Mouse (Mus musculus): ENCODE measurements at regions not wholly inside any gene's neighbourhood (a gene's known extent, or its start where the extent isn't known, plus 50 kb on each side); places are given as distances from the start of the nearest gene placed in this dataset.

GRCm38 (mm10) chr11:31540816-31541215 lies 130.9 kb downstream of the Bod1 start:
- no peak for DNase-seq (ENCODE audit: low spot score in 2 of 2)

DNA sequence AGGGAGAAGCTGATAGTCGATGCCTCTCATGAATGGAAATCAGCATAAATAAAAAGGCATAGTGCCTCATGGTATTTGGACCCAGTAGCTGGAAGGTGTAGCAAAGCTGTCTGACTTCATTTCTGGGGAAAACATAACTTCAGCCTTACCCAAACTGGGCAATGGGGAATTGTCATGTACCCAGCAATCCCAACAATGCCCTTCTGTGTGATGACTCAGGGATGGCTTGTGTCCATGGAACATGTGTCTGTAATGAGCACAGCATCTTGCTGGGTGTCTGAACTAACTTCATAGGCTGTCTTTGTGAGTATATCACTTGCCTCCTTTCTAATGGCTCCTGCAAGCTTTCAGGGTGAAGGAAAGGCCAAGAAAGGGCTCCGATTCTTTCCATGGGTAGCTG lies 140.3 kb downstream of the Bod1 start:
- no peak for DNase-seq (ENCODE audit: low spot score in 2 of 2)

GRCm38 (mm10) chr11:31530851-31531250 lies 140.8 kb downstream of the Bod1 start:
- no peak for DNase-seq (ENCODE audit: low spot score in 2 of 2)

GRCm38 (mm10) chr11:31529686-31530085 lies 142.0 kb downstream of the Bod1 start:
- DNase-seq (ENCODE audit: low spot score in 2 of 2), result no peak

GRCm38 (mm10) chr11:31524708-31525107 lies 147.0 kb downstream of the Bod1 start:
- DNase-seq (ENCODE audit: low spot score in 2 of 2), result no peak

GRCm38 (mm10) chr11:31524065-31524618 lies 147.5 kb downstream of the Bod1 start:
- DNase-seq (ENCODE audit: low spot score in 2 of 2), result no peak

DNA sequence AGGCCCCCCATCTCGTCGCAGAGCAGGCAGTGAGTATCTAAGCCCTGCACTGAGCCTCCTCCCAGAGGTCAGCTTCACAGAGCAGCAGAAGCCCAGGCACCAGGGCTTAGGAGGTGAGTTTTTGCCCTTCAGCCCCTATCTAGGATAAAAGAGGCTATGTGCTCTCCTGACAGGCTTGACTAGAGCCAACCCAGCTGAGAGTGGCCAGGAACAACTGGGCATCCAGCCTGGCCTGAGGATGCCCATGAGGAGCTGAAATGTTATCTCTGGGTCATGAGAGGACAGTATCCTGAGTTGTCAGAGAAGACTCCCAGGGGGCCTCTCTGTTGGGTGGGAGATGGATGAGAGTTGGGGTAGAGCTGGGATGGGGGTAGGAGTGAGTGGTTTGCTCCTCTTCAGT lies 149.6 kb downstream of the Bod1 start:
- DNase-seq (ENCODE audit: low spot score in 2 of 2), result no peak

- no peak for DNase-seq (ENCODE audit: low spot score in 2 of 2)
Observed at GRCm38 (mm10) chr11:31520909-31521308, 150.8 kb downstream of the Bod1 start.

- no peak for DNase-seq (ENCODE audit: low spot score in 2 of 2)
Observed at GRCm38 (mm10) chr11:31503239-31503916, 133.5 kb upstream of the Stc2 start.

DNA sequence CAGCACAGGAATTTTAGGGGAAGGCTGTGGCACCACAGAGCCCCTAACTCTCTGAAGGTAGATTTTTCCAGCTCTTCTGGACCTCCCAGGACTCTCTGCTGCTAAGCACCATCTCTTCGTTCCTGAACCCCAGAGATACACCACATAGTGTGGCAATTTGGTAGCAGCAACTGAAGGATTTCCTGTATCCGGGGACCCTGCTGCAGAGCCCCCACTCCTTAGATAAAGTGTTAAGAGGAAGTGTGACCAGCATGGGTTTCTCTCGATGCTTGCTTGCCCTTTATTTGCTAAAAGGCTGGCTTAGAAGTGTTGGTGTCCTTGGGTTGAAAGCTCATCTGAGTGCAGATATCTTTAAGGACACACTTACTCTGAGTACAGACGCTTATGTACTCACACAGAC lies 115.6 kb upstream of the Stc2 start:
- DNase-seq (ENCODE audit: low spot score in 2 of 2), result no peak

GRCm38 (mm10) chr11:31481057-31481340 lies 111.1 kb upstream of the Stc2 start:
- DNase-seq (ENCODE audit: low spot score in 2 of 2), result no peak

GRCm38 (mm10) chr11:31480225-31481056 lies 110.6 kb upstream of the Stc2 start:
- DNase-seq (ENCODE audit: low spot score in 2 of 2), result no peak

GRCm38 (mm10) chr11:31477763-31478162 lies 107.9 kb upstream of the Stc2 start:
- no peak for DNase-seq (ENCODE audit: low spot score in 2 of 2)

GRCm38 (mm10) chr11:31477104-31477503 lies 107.2 kb upstream of the Stc2 start:
- no peak for DNase-seq (ENCODE audit: low spot score in 2 of 2)

DNA sequence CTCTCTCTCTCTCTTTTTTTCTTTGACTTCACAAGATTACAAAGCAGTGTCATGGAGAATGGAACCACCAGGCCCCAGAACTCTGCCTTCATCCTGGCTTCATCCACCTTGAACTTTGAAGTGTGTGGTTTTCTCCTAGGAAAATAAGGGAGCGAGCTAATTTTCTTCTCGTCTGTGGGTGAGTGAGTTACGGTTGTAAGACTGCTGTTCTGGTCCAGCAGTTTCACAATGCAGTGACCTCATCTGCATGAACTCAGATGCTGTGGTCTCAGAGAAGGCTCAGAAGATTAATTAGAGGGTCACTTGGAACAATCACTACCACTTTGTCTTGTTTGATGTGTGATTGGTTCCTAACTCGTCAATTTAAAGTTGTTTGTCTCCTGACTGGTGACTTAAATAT lies 103.1 kb upstream of the Stc2 start:
- DNase-seq (ENCODE audit: low spot score in 2 of 2), result no peak

DNA sequence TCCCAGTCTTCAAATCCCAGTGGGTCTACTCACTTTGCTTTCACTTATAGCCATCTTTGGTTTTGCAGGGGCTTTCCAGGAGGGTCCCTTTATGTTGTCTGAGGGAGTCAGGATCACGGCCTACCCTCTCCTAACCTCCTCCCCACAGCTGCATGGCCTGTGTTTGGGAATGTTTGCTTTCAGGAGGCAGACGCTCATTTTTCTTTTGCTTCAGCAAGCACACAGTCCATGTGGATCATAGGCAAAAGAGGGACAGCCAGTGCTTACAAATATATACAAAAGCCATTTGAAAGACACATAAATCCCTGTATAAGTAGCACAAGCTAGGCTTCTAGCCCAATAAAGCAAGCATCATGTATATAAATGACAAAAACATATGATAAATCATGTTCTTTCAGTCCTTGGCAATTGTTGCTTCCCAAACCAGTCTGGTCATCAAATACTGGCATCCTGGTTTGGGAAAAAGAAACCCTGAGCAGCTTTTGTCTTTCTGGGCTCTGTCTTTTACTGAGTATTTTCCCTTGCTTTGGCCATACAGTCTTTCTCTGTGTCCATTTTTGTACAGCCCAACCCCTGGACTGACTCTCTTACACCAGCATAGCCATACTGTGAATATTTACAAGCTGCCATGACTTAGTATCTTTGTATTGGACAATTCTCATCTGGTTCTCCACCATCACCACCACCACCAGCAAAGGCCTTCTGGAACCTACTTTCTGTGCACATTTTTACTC lies 101.0 kb upstream of the Stc2 start:
- DNase-seq (ENCODE audit: low spot score in 2 of 2), result no peak

DNA sequence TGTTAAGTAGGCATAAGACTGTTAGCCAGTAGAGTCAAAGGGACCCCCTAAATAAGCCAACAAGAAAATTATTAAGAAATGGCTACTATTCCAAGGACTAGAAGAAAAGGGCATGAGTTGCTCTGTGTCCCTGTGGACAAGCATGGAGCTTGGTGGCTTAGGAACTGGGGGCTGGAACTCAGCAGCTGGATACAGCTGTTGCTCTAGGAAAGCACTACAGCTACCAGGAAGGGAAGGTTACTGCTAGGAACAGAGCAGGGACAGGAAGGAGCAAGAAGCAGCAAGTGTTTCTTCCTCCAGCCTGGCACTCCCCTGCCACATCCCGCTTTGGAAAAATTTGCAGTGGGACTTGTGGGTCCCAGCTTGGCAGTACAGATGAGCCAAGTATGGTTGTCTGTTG lies 95.0 kb upstream of the Stc2 start:
- DNase-seq (ENCODE audit: low spot score in 2 of 2), result no peak

GRCm38 (mm10) chr11:31462440-31462839 lies 92.6 kb upstream of the Stc2 start:
- no peak for DNase-seq (ENCODE audit: low spot score in 2 of 2)

- DNase-seq (ENCODE audit: low spot score in 2 of 2), result no peak
Observed at GRCm38 (mm10) chr11:31461824-31462223, 92.0 kb upstream of the Stc2 start.

DNA sequence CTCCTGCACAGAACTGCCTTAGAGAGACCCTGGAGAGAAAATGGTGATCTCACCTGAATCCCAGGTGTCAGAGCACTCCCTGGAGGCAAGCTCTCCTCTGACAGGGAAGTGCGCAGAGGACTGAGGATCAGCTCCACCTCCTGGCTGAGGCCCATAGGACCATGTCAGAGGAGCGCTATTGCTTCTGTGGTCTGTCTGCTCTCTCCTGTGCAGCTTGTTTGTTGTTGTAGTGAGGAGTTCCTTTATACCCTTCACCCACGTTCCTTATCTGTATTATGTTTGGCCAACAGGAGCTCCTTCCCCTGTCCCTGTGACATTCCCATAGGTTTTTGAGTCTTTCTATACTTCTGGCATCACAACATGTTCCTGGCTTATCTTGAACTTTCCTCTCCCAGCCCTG lies 91.5 kb upstream of the Stc2 start:
- no peak for DNase-seq (ENCODE audit: low spot score in 2 of 2)

GRCm38 (mm10) chr11:31427374-31427773 lies 57.5 kb upstream of the Stc2 start:
- DNase-seq (ENCODE audit: low spot score in 2 of 2), result no peak
